Mouse (Mus musculus) megakaryocyte-erythroid progenitor cell, adult 5-6 weeks (primary cell): ENCODE measurements at regions not wholly inside any gene's neighbourhood (a gene's known extent, or its start where the extent isn't known, plus 50 kb on each side); places are given as distances from the start of the nearest gene placed in this dataset.
"Not testable (repeated sequence)": the region's sequence is repeated elsewhere in the genome, so short reads cannot be mapped to it uniquely, and the experiment has no call there.

Experiments used
- ATAC-seq: replicated peaks from 2 replicates; pipeline ENCODE4 v1.8.0; 2016; ENCODE audit warnings: mild to moderate bottlenecking, inconsistent platforms; ENCODE audit not compliant: severe bottlenecking, poor library complexity, low FRiP score, low TSS enrichment

- ATAC-seq: no peak
Measured at GRCm38 (mm10) chr16:73230599-73230998, 922.5 kb downstream of the Robo1 start.

GRCm38 (mm10) chr16:73217555-73217954 lies 909.4 kb downstream of the Robo1 start:
- no peak for ATAC-seq

GRCm38 (mm10) chr16:73203542-73203941 lies 895.4 kb downstream of the Robo1 start:
- ATAC-seq: no peak

GRCm38 (mm10) chr16:73200991-73201390 lies 892.9 kb downstream of the Robo1 start:
- ATAC-seq: no peak

GRCm38 (mm10) chr16:73182776-73183175 lies 874.7 kb downstream of the Robo1 start:
- no peak for ATAC-seq

GRCm38 (mm10) chr16:73182258-73182657 lies 874.2 kb downstream of the Robo1 start:
- no peak for ATAC-seq

- no peak for ATAC-seq
Measured at GRCm38 (mm10) chr16:73155447-73155846, 847.3 kb downstream of the Robo1 start.

GRCm38 (mm10) chr16:73127927-73128326 lies 819.8 kb downstream of the Robo1 start:
- not testable (repeated sequence) for ATAC-seq

- ATAC-seq: no peak
Measured at GRCm38 (mm10) chr16:73120568-73120967, 812.5 kb downstream of the Robo1 start.

GRCm38 (mm10) chr16:73117338-73117737 lies 809.2 kb downstream of the Robo1 start:
- ATAC-seq: no peak

- no peak for ATAC-seq
Measured at GRCm38 (mm10) chr16:73108021-73108452, 799.9 kb downstream of the Robo1 start.

- no peak for ATAC-seq
Measured at GRCm38 (mm10) chr16:73107608-73108007, 799.5 kb downstream of the Robo1 start.

GRCm38 (mm10) chr16:73105496-73105895 lies 797.4 kb downstream of the Robo1 start:
- ATAC-seq: no peak

GRCm38 (mm10) chr16:73100273-73100672 lies 792.2 kb downstream of the Robo1 start:
- no peak for ATAC-seq

- ATAC-seq: peak; percentile 68
Measured at GRCm38 (mm10) chr16:73098760-73099159, 790.7 kb downstream of the Robo1 start.

GRCm38 (mm10) chr16:73097176-73097575 lies 789.1 kb downstream of the Robo1 start:
- no peak for ATAC-seq

GRCm38 (mm10) chr16:73096091-73097083 lies 788.3 kb downstream of the Robo1 start:
- ATAC-seq: no peak
